Mouse (Mus musculus) thymus, postnatal 36 days (tissue): ENCODE results near the gene Clta.
A peak's percentile ranks its signal among the peaks of the same experiment; 100 is the strongest.

Experiments
- DNase-seq, 2 experiments: peaks; one replicate each; pipeline ENCODE4 v3.0.0; 2022; ENCODE audit warnings: mixed read lengths in 2 of 2

Clta gene

DNA sequence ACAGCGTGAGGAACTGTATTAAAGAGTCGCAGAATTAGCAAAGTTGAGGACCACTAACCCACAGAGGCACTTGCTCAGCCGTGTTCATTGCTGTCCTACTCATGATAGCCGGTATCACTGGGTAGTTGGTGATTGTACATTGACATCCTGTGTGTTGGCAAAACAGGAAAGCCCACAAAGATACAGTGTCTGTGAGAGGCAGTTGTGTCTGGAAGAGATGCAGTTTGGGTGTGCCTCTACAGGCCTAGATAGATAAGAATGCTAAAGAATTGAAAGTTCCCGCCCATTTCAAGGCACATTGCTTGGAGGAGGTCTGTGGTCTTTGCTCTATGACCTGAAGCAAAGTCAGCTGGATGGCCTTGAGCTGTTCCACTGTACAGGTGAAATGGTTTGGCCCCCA is at the start of gene Clta:
Clta (plus strand) TSS at position 327 of the 400 bp plus-strand sequence.
- DNase-seq = no peak

DNA sequence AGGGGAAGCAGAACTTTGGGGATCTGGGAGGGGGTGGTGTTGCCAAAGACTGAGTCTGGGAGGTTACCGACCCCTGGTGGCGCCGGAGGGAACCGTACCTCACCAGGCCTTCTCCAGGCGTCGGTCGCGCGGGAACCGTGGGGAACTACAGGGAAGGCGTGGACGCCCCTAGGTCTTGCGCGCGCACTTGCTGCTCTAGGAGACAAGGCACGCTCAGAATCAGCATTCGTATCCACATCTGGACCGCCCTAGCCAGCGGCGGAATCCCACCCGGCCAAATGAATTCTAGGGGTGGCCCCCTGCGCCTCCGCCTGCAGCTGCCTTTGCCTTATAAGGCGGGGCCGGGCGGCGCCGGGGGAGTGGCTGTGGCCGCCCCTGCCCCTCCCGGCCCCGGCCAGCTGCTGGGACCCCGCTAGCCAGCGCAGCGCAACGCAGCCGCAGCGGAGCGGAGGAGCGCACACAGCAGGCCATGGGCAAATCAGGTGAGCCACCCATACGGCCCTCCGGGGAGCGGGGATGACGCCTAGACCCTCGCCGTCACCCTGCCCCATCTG is 46.9 kb upstream of the Clta start, which contains the start of gene Glipr2:
Glipr2 (plus strand) TSS at position 110 of the 554 bp plus-strand sequence.
- peak; percentile 83 to 87 for DNase-seq

DNA sequence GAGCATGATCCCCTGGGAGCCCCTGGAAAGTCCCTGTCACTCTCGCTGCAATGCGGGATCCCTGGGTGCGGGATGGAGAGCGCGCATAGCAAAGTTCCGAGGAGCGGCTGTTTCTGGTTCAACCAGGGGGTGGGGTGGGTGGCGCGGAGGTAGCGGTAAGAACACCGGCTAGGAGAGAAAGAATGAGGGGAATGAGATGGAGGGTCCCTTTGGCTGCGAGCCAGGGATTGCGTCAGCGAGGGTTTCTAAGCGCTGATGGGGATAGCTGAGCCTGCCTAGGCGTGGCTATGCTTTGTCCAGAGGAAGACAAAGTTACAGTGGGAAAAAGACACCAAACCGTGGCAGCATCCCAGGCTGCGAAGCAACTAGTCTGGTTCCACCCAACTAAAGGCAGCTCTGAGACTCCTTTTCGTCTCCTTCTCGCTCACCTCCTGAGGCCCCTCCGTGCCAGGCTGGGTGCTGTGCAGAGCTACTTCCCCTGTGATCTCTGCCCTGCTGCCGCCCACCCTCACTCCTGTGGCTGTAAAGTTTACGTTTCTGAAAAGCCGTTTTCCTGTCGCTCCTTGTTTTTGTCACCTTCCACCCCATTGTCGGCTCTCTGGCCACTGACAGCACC is 46.3 kb upstream of the Clta start:
- peak; percentile 49 to 58 for DNase-seq

DNA sequence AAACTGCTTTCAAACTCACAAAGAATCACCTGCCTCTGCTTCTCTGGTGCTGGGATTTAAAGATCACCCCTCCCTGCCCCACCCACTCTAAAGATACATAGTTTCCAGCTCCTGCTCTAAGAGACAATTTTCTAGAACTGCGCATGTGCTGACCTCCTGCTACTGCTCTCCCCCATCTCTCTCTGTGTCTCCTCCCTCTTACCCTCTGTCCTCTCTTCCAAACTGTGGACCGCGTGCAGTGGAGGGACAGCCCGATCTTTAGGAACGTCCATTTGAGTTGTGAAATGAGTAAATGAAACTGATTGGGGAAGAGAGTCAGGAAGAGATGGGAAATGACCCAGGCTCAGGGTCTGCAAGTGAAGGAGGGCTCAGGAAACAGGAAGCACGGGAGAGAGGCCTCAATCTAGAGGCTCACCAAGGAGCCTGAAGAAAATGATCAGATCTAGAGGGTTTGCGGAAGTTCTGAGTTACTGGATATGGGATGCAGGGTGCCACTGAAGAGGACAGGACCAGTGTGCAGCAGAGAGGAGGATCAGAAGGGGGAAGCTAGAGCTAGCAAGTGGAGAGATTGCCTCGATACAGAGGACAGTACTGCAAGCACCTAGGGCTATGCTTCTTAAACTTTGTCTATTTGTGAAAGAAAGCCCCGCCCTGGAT is 44.6 kb upstream of the Clta start:
- DNase-seq = no peak

- no peak for DNase-seq
Observed at GRCm38 (mm10) chr4:43960207-43960606, 44.0 kb upstream of the Clta start.

- peak in 1 of 2 experiments; percentile 25 for DNase-seq
Observed at GRCm38 (mm10) chr4:43964326-43964833, 39.9 kb upstream of the Clta start.

- no peak for DNase-seq
Observed at GRCm38 (mm10) chr4:43964951-43965684, 39.1 kb upstream of the Clta start.

- DNase-seq = no peak
Observed at GRCm38 (mm10) chr4:43965856-43966535, 38.3 kb upstream of the Clta start.

GRCm38 (mm10) chr4:43968650-43969049 is 35.6 kb upstream of the Clta start:
- no peak for DNase-seq

GRCm38 (mm10) chr4:43969373-43969772 is 34.9 kb upstream of the Clta start:
- no peak for DNase-seq

DNA sequence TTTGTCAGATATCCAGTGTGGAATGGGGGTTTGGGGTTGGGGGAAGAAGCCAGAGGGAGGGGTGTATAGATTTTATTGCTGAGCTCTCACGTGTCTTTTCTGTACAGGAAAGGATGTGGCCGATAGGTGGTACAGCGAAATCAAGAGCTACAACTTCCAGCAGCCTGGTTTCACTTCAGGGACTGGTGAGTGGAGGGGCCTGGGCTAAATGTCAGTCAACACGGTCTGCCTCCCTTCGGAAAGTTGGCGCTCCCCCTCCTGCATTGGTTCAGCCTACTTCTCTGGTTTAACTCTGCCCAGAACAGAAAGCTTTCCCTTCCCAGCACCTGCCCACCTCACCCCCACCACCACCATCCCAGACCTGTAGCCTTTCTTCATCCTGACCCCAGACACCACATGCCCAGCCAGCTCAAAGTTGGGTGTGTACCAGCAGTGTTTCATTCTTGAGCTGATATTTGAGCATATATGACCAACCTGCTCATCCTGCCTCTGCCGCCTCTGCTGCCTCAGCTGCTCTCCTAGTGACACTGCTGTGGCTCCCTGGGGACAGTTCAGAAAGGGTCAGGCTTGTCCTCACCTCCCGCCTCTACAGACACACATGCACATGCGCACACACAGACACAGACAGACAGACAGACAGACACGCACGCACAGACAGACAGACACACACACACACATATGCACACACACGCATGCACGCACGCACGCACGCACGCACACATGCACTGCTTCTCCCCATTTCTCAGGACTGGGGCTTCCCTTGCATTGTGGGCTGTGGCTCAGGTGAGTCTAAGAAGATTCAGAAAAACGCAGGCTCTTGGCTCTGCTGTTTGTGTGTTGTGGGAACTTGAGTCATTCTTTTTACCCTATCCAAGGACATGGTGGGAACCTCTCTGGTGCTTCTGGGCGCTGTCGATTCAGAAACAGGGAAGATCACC is 33.6 kb upstream of the Clta start:
- no peak for DNase-seq

GRCm38 (mm10) chr4:43971541-43972136 is 32.6 kb upstream of the Clta start:
- DNase-seq = no peak

- DNase-seq = peak; percentile 52 to 61
Observed at GRCm38 (mm10) chr4:43972137-43972591, 32.1 kb upstream of the Clta start.

DNA sequence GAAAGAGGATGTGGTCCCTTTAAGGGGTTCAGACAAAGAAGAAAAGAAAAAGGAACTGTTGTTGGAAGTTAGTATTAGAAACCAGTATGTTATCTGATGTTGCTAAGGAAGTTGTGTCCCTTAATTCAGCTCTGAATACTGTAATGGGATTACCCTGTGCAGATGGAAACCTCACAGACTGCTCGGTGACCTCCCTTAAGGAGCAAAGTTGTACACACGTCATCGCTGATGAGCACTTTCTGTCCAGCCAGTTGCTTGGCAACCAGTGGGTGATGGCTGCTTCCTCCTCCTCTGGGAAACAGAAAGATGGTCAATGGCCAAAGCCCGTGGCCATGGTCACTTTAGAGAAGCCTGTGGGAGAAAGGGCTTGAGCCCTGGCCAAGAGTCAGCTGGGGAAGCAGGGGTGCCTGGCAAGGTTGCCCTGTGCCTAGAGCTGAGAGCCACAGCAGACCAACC is 30.7 kb upstream of the Clta start:
- no peak for DNase-seq

GRCm38 (mm10) chr4:43974914-43975616 is 29.2 kb upstream of the Clta start:
- DNase-seq = no peak

DNA sequence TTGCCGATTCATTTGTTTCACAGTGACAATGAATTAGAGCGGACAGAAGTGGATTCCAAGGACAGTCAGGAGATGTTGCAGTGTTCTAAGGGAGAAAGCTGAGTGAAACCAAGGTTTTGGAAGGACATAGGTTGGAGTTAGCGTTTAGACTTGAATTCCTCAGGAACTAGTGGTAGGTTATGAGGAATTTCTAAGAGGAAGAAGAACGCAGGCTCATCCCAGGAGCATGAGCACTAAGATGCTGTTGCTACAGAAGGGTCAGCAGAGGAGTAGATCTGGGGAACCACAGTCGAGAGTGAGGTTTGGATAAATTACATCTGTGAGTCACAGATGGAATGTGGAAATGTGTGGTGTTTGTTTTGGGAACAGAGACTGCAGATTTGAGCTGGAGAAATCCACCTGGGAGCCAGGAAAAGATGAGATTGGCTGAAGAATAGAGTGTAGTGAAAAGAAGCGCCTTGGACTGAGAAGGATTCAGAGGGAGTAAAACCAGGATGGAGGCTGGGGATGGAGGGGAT is 28.0 kb upstream of the Clta start:
- no peak for DNase-seq

- DNase-seq = no peak
Observed at GRCm38 (mm10) chr4:43978521-43979443, 25.5 kb upstream of the Clta start.

DNA sequence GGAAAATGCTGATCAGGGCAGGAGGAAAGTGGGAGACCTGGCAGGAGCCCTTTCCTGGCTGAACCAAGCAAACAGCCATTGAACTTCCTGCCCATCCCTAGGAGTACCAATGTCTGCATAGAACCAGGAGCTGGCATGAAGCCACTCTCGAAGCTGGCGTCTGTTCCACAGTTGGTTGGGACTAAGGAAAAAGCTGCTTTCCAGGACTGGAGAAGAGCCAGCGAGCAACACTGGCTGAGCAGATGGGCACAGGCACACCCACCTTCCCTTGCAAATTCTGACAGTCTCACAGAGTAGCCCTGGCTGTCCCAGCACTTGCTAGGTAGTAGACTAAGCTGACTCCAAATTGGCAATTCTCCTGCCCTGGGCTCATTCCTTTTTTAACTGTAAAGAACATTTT is 24.5 kb upstream of the Clta start:
- DNase-seq = no peak

DNA sequence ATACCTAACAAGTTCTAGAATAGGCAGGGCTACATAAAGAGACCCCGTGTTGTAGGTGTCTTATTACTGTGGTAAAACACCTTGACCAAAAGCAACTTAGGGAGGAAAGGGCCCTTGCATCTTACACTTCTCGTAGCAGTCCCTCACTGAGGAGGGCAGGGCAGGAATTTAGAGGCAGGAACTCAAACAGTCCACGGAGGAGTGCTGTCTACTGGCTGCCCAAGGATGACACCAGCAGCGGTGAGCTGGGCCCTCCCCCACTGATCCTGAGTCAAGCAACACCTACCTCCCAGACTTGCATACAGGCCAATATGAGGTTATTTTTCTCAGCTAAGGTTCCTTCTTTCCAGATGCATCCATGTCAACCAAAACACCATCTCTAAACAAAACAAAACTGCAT is 24.0 kb upstream of the Clta start:
- DNase-seq = no peak
